Mouse (Mus musculus): ENCODE results near the gene Snx29. TPM values are rescaled to one million over a fixed set of nuclear protein-coding genes. Genes with fewer than 3 reads are reported as not detected.

Gene Snx29
- total RNA-seq, 2 experiments from 2014 or later = 4.7 to 6.2 TPM

DNA sequence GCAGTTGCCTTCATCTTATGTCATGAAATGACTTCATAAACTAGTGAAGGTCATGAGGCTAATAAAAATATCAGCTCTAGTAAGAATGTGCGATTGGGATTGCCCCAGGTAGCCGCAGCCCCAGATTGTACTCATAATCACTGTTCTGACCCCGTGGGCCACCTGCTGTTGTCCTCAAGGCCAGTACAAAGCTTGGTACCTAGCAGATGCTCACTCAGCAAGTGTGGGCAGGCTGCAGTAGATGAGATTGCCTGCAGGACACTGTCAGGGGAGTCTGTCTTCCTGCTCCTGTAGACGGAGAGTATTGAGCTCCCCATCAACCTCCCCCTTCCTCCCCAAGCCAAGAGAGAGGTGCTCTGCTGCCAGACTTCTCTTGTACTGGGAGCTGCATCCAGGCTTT is 382.7 kb downstream of the Snx29 start:
- ATAC-seq (ENCODE audit: poor library complexity, severe bottlenecking) = no peak

DNA sequence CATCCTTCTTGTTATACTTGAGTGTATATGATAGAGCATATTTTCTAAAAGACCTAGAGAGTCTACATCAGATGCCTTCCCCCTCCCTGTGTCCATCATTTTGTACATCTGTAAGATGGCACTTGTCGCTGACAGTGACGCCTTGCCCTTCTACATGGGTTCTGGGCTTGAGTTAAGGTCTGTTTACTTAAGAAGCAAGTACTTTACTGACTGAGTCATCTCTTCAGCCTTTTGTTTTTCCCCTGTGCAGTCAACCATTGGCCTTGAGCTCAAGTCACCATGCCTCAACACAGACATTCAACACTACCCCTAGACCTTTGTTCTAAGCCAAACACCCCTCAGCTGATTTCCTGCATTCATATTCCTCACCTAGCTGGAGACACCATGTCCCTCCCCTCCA is 385.4 kb downstream of the Snx29 start:
- no peak for ATAC-seq (ENCODE audit: poor library complexity, severe bottlenecking)

DNA sequence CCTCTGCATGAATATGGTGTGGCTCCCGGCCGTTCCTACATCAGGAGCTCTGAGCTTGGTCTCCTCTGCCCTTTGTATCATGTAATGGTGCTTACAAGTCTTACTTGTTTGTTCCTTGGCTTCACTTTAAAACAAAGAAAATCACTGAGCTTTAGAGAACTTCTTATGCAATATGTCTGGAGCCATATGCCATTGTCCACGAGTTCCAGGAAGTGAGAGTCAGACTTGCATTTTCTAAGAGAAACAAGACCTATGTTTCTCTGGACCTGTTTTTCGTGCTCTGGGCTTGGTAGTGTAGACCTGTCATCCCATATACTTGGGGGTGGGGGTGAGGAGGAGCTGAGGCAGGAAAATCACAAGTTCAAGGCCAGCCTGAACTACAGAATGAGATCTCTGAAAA is 386.7 kb downstream of the Snx29 start:
- peak; percentile 54 for ATAC-seq (ENCODE audit: poor library complexity, severe bottlenecking)

DNA sequence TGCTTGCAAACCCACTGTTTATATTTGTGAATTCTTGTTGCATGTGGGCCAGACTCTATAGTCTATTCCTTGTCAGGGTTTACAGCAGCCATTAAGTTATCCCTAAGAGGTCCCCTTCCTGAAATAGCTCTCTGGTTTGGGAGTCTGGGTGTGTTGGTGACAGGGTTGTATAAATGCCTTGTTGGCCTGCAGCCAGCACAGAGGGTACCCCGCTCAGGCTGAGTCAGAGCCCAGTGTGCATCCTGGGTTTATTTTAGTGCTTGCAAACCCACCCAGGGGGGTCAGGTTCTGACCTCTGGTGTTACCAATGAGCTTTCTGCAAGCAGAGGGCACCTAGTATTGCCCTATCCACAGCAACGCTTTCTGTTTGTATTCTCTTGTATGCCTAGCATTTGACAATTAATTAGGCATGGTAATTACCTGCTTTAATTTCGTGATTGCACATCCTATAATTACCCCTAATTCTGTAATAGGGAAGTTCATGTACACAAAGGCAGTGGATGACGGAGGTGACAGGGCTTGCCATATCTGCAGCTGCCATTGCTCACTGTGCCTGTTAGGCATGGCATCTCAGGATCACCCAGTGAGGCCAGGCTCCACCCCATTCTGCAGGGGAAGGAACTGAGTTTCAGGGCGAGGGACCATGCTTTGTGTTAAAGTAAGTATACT is 387.4 kb downstream of the Snx29 start:
- ATAC-seq (ENCODE audit: poor library complexity, severe bottlenecking) = no peak

DNA sequence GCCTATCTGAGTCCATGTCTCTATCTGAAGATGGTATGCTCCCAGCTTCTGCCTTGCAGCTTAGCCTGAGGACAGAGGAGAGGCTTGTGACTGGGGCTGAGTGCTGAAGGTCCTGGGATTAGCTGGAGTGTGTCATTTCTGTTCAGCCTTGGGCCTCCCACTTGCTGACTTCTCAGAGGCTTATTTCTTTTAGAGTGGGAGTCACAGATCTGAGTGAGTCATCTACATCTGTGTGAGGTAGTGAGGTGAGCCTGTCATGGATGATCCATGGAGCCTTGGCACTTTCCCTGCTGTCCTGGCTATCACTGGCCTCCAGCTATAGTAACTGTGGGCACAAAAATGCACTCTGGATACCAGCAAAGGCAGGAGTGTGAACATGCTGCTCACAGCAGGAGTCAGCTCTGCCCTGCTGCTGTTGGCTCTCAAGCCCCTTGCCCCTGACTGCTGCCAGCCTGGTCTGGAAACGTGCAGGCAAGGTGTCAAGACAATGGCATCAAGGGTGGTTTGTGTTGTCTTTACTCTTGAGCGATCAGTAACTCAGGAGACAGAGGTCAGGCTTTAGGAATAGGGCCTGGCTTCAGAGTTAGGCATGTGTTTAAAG is 390.7 kb downstream of the Snx29 start:
- ATAC-seq (ENCODE audit: poor library complexity, severe bottlenecking) = no peak

DNA sequence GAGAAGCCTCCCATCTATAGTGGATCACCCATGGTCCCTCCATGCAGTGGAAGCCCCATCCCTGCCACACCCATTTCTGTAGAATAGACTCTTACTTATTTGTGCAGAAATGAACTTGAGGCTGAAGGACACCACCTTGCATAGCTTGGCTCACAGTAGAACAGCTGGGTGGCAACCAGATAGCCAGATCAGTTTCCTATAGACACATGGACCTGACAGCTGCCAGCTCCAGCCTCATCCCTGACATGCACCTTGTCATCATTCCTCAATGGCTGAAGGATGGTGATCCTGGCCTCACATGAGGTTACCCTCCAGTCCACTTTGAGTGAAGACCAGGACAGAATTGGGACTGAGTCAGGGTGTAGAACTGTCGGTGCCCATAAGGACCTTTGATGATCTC is 394.2 kb downstream of the Snx29 start:
- ATAC-seq (ENCODE audit: poor library complexity, severe bottlenecking) = no peak

DNA sequence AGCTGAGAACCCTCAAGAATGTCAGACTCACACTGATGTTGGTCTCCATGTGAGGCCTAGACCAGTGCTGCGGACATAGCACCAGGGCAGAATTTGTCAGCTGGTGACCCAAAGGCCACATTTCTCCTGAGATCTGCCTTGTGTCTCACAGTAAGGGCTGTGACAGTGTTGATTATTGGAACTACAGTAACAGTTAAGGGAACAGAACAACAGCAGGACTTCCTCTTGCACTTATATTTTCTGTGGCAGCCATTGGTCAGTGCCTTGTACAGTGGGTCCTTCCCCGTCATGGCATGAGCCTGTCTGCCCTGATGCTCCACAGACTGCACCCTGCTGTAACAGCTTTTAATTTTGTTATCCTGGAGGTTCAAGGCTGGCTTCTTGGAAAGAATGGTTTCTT is 403.2 kb downstream of the Snx29 start:
- ATAC-seq (ENCODE audit: poor library complexity, severe bottlenecking) = no peak

DNA sequence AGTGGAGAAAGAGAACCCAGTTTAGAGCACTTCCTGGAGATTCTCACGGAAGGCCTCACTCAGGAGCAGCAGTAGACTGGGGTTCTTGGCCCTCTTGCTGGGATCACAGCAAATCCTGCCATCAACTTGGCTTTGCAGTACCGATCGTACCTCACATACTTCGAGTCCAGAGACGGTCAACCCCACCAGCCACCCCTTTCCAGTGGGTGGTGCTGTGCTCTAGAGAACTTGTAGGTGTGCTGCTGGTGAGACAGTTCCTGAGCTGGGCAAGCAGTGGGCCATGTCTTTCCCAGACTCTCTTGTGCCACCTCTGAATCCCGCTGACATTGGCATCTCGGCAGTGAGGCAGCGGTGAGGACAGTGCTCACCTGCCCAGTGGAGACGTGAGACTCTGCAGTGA is 404.6 kb downstream of the Snx29 start:
- ATAC-seq (ENCODE audit: poor library complexity, severe bottlenecking) = no peak

DNA sequence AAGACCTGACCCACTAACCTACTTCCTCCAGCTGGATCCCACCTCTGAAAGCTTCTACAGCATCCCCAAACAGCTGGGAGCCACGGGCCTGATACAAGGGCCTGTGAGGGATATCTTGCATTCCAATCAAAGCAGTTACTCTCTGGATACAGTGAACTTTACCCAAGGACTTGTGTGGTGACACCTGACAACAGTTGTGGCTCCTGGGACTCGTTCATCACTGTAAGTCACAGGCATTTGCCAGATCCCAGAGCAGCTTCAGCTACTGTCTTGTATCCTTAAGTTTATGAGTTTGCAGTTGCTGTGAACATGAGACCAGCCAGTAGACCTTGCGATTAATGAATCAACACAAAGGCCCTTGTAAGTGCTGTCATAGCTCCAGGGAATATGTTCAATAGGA is 405.4 kb downstream of the Snx29 start:
- ATAC-seq (ENCODE audit: poor library complexity, severe bottlenecking) = no peak

DNA sequence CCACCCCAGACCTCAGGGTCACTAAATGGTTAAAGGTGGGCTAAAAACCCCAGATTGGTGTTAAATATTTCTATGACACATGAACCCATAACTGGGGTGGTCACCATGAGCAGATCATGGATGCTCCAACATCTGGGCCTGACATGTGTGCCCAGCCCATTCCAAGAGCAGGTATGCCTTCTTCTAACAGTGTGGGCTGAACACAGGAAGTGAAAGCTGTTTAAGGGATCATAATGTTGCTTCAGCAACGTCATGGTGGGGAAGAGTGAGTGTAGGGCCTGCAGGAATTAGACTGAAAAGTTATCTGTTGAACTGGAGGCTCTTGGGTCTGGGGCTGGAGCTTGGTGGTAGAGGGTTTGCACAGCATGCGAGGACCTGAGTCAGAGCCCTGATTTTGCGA is 405.9 kb downstream of the Snx29 start:
- ATAC-seq (ENCODE audit: poor library complexity, severe bottlenecking) = peak; percentile 52; the same call in 1 of the 2 replicates

DNA sequence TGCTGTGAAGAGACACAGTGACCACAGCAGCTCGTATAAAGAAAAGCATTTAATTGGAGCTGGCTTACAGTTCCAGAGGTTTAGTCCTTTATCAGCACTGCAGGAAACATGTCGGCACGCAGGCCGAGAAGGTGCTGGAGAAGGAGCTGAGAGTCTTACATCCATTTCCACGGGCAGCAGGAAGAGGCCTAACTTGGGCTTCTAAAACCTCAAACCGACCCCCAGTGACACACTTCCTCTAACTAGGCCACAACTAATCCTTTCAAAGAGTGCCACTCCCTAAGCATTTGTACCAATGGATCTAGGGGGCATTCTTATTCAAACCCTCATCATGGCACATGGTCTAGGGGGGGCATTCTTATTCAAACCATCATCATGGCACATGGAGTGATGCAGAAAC is 406.4 kb downstream of the Snx29 start:
- ATAC-seq (ENCODE audit: poor library complexity, severe bottlenecking) = peak; percentile 86

DNA sequence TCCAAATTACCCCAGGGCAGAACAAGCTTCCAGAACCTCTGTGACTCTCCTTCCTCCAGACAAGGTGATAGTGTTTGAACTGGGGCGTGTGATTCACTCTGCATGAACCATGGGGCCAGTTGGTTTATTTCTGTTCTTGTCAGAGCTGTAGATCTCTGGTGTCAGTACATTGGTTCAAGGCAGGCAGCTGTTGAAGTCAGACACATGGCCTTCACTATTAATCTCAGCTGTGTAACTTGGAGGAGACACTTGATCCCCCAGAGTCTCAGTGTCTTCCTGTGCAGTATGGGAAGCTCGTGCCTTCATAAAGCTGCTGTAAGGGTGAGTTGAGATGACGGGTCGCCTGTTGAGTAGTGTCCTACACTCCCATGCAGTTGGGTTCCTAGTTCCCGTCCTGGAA is 407.1 kb downstream of the Snx29 start:
- no peak for ATAC-seq (ENCODE audit: poor library complexity, severe bottlenecking)

DNA sequence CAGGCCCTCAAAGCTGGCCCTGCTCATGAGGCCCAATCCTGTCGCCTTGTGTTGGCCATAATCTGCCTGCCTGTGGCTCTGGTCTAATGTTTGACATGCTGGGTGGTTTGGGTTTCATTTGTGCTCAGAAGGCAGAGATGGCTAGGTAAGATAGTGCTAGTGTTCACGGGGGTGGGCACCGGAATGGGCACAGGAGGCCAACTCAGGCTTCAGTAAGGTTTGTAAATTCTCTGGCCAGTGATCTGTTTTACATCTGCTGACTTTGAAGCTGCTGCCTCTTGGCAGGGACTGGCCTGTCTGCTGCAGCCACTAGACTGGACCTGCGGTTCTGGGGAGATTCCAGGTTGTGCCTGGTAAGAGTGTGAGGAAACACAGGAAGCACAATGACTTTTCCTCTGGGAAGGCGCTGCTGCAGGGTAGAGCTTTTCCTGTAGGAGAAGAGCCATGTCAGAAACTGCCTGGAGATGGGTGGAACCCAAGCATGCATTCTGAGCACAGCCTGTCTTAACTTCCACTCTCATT is 408.4 kb downstream of the Snx29 start:
- ATAC-seq (ENCODE audit: poor library complexity, severe bottlenecking) = no peak

DNA sequence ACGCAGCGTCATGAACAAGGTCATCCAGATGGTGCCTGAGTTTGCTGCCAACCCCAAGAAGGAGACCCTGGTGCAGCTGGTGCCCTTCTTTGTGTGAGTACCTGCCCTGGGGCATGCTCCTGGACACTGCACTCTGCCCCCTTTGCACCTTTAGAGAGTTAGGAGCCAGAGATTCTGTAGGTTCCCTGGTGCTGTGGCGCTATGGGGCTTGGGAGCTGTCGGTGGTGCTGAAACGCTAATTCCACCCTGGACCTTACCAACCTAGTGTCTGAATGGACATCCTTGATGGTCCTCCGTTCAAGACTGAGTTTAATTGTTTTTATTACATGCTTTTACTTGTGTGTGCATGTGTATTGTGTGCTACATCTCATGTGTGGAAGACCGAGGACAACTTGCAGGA is 415.6 kb downstream of the Snx29 start:
- ATAC-seq (ENCODE audit: poor library complexity, severe bottlenecking) = no peak

DNA sequence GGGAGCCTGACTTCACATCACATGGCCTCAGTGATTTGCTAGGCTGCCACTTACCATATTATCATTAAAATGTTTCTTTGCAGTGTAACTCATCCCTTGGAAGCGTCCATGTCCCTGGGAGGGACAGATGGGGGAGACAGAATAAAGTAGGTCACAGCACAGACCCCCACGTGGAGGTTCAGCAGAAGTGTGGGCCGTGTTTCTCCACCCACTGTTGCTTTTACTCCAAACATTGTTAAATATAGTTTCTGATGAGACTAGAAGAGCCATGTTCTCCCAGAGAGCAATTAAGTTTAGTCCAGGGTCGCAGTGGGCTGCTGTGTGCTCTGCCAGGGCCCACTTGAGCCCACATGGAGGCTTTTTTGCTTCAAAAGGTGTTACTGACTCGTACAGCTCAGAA is 419.2 kb downstream of the Snx29 start:
- no peak for ATAC-seq (ENCODE audit: poor library complexity, severe bottlenecking)

DNA sequence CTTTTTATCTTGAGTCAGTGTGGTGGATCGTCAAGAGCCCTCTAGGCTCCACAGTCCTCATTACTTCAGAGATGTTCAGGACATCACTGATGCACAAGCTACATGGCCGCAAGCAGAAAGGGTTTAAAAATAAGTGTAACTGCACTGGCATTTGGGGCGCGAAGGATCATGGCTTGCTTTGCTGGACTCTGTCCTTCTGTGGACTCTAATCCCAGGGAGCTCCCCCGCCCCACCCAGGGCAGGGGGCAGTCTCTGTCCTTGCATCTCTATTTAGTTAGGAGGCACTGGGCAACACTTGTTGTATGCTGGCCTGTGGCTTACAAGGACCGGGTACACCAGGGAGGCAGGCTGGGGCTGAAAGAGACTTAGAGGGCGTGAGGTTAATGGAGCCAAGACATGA is 419.6 kb downstream of the Snx29 start:
- no peak for ATAC-seq (ENCODE audit: poor library complexity, severe bottlenecking)

DNA sequence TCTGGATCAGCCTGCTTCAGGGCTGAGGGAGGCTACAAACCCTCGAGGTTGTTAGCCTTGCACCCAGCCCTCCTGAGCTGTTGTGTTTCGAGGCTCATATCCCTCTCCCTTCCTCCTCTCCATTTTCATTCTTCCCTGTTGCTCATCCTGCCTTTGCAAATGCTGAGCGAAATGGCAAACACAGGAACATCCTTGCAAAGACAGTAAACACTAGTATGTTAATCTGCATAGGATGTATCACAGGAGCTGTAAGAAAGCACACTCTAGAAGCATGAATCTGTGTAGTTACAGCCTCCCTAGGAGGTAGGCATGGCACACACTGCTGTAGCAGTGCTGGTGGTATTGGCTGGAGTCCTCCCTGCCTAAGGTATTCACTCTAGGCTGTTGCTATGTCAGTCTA is 420.3 kb downstream of the Snx29 start:
- ATAC-seq (ENCODE audit: poor library complexity, severe bottlenecking) = no peak

DNA sequence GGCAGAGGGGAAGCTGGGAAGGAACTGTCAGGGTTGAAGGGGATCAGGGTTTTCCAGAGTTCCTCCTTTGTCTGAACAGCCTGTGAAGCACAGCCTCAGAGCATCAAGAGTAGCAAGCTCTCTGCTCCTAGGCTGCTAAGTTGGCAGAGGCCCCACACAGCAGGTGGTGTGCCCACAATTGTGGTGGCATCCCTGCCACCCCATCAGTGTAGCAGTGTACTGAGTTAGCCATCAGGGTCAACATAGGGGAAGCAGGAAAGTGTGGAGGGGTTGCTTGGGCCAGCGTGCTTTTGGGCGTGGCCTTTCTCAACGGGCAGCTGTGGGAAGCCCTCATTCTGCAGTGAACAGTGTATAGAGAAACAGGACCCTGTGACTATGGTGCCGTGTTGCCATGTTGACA is 421.0 kb downstream of the Snx29 start:
- peak; percentile 56 for ATAC-seq (ENCODE audit: poor library complexity, severe bottlenecking)

DNA sequence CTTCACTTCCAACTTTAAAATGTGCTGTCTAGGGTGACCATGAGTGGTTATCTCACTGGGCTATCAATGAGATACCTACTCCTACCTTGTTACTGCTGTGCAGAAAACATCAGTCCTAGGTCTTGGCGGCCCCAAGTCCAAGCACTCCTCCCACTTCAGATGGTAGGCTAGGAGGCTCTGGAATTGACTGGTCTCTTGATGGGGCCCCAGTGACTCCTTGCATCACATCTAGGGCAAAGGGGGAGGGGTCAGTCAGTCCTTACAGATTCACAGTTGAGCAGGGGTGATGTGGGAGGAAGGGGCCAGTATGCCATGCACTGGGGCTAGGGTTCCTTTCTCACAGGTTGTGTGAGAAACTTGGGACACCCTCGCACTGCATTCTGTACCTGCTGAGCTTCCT is 423.3 kb downstream of the Snx29 start:
- ATAC-seq (ENCODE audit: poor library complexity, severe bottlenecking) = no peak

DNA sequence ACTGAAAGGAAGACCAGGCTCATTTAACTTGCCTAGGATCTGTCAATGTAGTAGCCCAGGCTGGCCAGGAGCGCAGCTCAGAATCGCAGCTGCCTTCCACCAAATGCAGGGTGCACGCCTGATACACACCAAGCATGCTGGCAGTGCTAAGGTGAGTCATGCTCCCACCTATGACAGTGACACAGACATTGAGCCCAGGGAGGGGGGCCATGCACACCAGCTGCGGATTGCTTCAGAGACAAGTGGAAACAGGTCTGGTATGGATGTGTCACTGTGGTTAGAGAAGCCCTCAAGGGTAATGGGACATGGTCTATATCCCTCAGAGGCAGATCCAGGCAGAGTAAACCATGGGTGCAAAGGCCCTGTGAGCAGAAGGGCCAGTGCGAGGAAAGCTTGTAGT is 425.2 kb downstream of the Snx29 start:
- ATAC-seq (ENCODE audit: poor library complexity, severe bottlenecking) = no peak

DNA sequence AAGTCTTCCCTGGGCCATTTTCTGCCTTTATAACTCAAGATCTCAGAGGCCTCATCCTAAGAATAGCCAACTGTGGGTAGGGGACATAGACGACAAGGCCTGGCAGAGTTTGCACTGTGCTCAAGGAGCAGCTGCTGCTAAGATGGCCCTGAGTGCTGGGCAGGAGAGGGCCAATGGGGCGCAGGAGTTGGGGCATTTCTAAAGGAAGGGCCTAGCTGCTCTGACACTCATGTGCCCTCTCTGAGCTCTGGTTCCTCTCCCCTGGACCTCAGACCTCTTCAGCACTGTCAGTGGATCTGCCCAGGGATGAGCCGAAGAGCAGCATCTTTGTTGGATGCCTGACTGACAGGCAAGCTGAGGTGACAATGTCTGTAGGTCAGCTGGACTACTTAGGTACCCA is 426.4 kb downstream of the Snx29 start:
- no peak for ATAC-seq (ENCODE audit: poor library complexity, severe bottlenecking)

DNA sequence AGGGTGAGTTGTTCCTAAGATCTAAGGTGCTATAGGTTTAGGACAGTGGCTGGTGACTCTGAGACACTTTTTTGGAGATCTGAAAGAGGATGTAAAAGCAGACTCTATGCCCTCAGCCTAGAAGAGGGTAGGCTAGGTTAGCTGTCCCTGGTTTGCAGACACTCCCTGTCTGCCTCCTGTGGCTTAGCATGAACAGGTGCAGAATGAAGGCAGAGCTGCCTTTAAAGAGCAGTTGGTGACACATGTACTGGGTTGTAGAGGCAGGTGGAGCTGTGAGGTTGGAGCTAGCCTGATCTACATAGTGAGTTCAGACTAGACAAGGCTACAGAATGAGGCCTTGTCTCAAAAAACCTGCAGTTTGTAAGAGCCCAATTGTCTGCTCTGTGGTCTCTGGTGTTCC is 427.9 kb downstream of the Snx29 start:
- ATAC-seq (ENCODE audit: poor library complexity, severe bottlenecking) = peak; percentile 27; the same call in 1 of the 2 replicates

DNA sequence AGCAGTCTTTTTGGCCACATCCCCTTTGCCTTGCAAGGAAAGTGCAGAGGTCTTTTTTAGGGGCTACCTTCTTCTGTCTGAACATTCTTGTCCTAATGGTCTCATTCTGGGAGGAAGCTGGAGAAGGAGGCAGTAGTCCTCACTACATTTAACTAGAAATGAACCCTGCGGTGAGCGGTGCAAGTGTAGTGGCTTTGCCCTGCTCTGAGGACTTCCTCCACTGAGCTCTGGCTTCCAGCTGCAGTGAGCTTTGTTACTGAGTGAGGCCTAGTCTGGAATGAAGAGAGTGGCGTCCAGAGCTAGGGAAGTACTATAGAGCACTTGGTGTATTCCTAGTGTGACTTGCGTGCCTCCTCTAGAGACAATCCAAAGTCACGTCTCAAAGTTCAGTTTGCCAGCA is 429.8 kb downstream of the Snx29 start:
- ATAC-seq (ENCODE audit: poor library complexity, severe bottlenecking) = no peak

Measured in megakaryocyte, adult 5-6 weeks (primary cell).